Mouse (Mus musculus) testis, postnatal 10 days (tissue): ENCODE data around the gene Rps15.

Experiments used
- DNase-seq: peaks from one replicate; pipeline ENCODE4 v3.0.0; 2021; ENCODE audit warnings: low spot score

Gene Rps15

DNA sequence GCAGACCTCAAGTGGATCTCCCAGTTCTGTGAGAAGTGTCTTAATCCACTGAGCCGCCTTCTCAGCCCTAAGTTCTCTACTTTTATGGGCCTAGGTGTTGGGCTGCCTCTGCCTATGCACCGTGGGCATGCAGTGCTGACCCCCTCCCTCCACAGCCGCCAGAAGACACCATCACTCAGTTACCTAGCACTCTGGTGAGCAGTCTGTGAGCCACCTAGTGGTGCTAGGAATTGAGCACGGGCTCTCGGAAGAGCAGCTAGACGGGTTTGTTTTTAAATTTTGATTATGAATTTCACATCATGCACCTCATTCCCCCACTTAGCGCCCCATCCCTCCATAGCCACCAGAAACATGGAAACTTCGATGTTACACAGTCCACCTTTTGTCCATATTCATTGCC is 3.6 kb upstream of the Rps15 start:
- DNase-seq = no peak

DNA sequence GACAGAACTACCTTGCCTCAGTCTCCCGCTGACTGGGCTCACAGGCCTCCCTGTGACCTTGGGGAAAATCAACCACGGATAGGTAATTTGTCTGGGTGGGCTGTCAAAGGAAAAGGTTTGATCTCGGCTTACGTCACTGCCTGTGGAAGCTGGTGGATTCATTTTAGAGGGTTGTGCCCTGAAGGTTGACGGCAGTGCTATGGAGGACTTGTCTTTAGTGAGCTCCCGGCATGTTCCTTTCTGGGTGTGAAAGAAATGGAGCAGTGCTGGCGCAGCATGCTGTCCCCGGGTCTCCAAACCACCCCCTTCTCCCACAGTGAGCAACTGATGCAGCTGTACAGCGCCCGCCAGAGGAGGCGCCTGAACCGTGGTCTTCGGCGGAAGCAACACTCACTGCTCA is 1.1 kb downstream of the Rps15 start:
- no peak for DNase-seq

DNA sequence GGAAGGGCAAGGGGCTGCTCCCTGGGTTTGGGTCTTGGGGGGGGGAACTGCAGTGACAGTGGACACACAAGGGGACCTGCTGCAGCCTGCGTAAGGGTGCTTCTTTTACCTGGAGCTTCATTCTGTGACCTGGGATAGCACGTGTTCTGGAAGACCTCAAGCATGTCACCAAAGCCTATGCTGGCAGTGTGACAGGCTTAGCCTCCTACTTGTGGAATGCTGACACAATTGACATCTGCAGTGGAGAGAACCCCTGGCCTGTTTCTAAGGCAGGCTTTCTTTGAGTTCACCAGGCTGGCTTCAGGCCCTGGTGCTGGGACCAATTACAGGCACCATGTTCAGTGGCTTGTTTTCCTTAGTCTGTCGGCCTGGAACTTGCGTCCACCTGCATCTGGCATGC is 2.1 kb downstream of the Rps15 start:
- DNase-seq = no peak

DNA sequence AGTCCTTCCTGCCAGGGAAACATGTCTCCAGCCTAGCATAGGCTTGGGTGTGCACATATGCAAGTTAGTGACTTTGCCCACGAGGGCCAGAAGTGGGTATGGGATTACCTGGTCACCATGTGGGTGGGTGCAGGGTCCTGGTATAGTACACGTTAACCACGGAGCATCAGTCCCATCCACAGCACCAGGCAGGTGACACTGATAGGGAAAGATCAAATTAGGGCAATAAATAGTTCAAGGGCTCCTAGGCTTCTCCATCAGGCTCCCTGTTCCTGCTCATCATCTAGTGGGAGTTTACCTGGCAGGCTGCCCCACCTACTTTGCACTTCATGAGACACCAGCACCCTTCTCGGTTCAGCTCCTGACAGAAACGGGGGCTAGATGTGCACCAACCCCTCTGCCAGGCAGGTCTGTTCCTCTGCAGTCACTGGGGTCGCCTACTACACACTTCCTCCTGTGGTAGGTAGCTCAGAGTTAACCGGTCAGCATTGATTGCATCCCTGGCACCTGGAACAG is 2.6 kb downstream of the Rps15 start:
- peak; percentile 63 for DNase-seq

DNA sequence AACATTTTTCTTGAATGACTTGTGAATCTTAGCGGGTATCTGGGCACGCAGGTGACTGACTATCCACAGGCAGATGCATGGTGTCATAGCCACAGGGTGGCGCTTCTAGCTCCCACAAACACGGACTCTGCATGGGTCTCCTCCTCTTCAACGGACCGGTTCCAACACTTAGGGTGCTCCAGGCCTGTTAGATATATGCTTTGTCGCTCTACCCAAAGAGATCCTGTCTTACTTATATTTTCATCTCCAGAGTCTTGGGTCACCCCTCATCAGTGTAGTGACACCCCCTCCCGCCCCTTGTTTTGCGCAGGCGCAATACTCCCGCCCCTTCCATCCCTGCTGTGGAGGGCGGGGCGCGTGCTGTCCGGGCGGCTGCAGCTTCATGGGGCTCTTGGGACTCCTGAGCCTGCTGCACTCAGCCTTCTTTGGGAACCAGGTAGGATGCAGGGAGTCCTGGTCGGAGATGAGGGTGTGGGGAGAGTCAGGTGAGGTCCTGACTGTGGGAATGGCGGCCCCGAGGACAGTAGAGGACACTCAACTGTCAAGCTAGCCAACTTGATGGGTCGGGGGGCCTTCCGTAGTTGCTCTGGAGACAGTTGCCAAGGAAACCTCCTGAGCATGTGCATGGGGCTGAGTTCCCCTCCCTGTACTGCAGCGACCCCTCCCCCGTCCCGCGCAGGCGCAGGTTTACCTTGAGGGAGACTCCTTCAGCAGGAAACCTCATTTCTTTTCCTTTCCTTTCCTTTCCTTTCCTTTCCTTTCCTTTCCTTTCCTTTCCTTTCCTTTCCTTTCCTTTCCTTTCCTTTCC is 3.6 kb downstream of the Rps15 start, which contains the start of gene Apc2:
TSS of gene Apc2 (plus strand) at position 360 of the 808 bp plus-strand sequence.
- peak; percentile 78 for DNase-seq

DNA sequence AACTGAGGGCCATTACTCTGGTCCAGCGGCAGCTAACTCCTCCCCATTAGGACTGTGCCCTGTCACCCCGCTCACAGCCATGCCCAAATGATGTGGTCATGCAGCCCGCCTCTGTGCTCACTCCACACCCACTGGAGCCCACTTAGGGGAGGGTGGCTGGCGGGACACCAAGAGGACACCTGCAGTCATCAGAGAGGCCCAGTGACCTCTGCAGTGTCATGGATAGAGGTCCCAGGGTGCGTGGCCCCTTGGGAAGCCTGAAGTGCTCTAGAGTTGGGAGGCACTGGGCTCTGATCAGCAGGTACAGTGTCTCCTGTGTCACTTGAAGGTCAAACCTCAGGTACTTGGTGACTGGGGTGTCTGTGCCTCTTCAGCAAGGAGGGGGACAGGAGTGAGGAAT is 4.6 kb downstream of the Rps15 start:
- DNase-seq = no peak

DNA sequence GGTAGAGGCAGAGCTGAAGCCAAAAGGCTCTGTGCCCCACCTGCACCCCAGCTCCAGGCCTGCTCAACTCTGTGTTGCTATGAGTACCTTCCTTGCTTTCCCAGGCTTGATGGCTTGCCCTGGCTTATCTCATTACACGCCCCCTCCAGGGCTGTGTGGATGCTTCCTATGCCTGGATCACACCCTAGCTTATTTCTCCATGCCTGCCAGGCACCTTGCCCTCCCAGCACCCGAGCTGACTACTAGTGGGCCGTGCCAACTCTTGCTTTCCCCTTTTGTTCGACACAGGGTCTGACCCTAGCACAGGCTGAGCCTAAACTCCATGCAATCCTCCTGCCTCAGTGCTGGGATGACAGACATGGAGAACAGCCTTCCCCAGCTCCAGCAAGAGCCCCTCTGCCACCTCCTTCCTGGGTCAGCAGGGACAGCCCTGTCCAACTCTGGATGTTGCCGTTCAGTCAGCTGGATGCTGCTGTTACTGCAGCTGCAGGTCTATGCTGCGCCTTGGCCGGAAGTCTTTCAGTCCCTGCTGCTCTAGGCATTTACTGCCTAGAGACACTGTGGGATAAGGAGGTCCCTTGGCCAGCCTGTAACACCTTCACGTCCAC is 5.4 kb downstream of the Rps15 start:
- no peak for DNase-seq

DNA sequence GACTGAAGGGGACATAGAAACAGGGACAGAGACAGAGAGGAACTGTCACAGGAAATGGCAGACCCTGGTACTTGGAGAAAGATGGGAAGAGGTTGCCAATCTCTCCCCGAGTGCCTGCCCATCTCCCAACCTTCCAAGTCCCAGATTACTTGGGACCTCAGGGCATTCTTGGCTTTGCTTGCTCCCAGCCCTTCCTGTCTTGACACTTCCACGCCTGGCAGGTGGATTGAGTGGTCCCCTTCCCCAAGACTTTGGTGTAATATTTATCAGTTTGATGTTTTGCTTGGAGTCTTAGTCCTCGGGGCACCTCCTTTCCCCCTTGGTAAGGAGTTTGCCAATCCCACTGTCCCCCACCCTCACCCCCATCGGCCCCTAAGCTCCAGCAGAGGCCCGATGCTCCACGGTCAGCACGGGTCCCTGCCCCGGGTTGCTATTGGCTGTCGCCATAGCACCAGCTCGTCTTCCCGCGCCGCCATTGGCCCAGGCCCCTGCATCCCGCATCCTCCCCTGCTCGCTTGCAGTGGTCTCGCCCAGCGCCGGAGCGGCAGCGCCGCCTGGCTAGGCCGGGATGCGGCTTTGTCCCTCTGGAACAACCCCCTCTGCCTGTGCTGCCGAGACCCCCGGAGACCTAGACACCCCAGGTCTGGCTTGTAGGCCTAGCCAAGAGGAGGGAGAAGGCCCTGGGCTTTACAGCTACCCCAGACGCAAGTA is 6.5 kb downstream of the Rps15 start:
- peak; percentile 68 for DNase-seq

DNA sequence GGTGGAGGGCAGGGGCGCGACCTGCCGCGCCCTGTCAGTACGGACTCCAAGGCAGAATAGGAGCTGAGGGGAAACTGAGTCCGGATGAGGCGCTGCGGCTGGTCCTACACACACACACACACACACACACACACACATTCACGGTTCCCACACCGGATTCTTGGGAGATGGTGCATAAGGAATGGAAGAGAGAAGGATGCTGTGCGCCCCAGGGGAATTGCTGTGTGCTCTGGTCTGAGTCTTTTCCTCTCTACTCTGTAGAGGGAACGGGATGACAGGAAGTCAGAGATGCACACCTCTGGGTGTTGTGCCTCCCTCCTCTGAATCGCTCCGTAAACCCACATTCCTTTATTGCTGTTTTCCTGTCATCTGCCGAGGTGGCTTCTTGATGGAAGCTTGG is 7.0 kb downstream of the Rps15 start:
- DNase-seq = no peak

DNA sequence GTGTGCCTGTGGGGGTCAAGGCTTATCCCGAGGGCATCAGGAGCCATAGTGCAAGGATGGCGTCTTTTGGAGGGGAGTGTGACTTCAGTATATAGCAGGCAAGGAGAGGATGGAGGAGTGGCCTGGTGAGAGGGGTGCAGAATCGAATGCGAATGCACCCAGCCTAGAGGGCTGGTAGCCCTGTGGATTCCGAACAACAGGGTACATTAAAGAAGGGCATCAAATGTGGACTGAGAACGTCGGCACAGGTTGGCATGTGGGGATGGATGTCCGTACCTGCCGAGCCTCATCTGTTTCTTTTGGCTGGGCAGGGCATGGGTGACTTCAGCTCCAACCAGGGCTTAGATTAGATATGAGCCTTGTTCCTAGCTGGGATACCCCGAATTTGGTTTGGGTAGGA is 7.6 kb downstream of the Rps15 start:
- DNase-seq = no peak

DNA sequence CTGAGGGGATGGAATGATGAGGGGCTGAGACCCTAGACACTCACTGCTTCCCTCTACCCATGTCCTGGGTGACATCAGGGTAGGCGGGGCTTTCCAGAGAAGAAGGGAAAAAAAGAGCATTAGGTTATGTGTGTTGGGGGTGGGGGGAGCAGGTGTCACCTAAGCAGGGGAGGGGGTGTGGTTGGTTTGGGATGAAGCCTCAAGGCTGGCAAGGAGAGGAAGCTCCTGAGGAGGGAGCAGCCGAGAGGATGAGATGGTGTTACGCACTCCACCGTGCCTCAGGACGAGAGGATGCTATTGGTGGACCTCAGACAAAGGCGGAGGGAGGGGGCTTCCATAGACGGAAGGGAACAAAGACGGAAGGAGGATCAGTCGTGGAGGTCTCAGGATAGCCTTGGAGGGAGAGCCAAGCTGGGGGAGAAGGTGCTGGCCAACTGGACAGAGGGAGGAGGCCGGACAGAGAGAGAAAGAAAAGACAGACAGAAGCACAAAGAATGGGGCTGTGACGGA is 8.5 kb downstream of the Rps15 start:
- DNase-seq = no peak

DNA sequence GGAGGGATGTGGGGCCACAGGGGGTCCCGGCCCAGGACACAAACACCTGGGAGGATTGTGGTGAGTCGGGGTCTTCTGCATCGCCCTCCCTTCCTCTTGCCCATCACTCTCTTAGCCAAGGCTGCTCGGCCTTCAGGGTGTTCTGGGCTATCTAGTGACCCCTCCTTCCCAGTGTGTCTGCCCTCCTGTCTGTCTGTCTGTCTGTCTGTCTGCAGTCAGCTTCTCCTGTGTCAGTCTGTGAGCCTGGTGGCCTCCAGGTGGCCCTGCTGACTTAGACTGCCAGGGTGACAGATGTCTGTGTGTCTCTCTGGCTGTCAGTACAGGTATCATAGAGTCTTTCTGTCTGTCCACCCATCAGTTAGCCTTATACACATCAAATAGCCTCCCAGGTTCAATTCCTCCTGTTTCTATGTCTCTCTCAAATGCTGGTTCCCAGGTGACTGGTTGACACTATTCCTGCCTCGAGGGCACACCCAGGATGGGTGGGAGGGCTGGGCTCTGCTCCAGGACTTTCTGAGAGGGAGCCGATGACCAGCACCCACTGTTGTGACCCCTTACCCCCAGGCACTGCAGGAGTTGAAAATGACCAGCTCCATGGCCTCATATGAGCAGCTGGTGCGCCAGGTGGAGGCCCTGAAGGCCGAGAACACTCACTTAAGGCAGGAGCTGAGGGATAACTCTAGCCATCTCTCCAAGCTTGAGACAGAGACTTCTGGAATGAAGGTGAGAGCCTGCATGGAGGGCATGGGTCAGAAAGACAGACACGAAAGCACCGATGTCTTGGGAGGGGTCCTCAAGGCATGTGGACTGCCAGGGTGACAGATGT is 9.2 kb downstream of the Rps15 start:
- no peak for DNase-seq

DNA sequence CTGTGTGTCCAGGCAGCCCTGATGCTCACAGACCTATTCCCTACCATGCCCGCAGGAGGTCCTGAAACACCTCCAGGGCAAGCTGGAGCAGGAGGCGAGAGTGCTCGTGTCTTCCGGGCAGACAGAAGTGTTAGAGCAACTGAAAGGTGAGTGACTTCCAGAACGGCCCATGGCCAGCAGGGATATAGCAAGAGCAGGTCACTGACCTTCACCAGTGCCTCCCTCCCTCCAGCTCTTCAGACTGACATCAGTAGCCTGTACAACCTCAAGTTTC is 9.8 kb downstream of the Rps15 start:
- DNase-seq = no peak

DNA sequence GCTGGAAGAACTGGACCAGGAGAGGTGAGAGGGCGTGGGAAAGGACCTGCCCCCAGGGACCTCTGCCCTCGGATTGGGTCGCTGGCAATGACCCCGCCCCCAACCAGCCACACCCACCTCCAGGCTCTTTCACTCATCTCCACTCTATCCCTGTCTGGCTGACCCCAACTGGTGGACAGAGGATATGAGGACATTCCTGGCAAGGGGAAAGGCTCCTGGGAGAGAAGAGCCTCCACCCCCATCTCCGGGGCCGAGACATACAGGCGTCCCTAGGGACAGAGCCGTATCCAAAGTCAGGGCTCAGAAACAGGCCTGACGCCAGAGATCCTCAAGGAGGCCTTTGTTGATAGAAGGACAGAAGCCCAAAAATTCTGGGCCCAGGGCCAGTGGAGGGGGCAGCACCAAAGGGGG is 10.2 kb downstream of the Rps15 start:
- DNase-seq = peak; percentile 88

DNA sequence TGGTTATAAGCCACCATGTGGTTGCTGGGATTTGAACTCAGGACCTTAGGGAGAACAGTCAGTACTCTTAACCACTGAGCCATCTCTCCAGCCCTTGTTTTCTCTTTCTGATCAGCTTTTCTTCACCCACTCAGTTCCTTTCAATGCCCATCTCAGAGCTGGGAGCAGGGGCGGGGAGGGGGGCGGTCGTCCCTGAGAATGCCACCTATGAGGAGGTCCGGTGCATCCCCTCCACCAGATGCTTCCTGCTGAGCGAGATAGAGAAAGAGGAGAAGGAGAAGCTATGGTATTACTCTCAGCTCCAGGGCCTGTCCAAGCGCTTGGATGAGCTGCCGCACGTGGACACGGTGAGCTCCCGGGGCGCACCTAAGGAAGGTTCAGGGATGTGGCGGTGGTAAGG is 12.2 kb downstream of the Rps15 start:
- DNase-seq = no peak

DNA sequence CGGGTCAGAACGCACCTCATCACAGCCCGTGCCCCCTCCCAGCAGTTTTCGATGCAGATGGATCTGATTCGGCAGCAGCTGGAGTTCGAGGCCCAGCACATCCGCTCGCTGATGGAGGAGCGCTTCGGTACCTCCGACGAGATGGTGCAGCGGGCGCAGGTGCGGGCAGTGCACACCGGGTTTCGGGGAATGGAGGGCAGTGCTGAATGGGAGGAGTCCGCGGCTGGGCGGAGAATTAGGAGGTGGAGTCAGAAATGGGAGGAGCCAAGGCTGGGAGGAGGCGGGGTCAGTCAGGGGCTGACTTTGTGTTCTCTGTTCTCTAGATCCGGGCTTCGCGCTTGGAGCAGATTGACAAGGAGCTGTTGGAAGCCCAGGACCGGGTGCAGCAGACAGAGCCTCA is 12.6 kb downstream of the Rps15 start:
- DNase-seq = peak; percentile 75

DNA sequence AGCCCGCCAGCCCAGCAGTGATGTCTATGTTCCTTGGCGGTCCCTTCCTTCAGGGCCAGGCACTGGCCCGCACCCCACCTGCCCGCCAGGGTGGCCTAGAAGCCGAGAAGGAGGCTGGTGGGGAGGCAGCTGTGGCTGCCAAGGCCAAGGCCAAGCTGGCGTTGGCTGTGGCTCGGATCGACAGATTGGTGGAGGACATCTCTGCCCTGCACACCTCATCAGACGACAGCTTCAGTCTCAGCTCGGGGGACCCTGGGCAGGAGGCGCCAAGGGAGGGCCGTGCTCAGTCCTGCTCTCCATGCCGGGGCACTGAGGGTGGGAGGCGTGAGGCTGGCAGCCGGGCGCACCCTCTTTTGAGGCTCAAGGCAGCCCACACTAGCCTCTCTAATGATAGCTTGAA is 19.3 kb downstream of the Rps15 start:
- DNase-seq = no peak

DNA sequence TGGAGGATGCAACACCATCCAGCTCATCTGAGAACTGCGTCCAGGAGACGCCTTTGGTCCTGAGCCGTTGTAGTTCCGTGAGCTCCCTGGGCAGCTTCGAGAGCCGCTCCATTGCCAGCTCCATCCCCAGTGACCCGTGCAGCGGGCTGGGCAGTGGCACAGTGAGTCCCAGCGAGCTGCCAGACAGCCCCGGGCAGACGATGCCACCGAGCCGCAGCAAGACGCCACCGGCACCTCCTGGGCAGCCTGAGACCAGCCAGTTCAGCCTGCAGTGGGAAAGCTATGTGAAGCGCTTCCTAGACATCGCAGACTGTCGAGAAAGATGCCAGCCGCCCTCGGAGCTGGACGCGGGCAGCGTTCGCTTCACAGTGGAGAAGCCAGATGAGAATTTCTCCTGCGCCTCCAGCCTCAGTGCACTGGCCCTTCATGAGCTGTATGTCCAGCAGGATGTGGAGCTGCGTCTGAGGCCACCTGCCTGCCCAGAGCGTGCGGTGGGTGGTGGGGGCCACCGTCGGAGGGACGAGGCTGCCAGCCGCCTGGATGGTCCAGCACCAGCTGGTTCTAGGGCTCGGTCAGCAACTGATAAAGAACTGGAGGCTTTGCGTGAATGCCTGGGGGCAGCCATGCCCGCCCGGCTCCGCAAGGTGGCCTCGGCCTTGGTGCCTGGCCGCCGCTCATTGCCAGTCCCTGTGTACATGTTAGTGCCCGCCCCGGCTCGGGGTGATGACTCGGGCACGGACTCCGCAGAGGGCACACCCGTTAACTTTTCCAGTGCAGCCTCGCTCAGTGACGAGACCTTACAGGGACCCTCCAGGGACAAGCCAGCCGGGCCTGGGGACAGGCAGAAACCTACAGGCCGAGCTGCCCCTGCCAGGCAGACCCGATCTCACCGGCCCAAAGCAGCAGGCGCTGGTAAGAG is 20.6 kb downstream of the Rps15 start:
- DNase-seq = no peak

DNA sequence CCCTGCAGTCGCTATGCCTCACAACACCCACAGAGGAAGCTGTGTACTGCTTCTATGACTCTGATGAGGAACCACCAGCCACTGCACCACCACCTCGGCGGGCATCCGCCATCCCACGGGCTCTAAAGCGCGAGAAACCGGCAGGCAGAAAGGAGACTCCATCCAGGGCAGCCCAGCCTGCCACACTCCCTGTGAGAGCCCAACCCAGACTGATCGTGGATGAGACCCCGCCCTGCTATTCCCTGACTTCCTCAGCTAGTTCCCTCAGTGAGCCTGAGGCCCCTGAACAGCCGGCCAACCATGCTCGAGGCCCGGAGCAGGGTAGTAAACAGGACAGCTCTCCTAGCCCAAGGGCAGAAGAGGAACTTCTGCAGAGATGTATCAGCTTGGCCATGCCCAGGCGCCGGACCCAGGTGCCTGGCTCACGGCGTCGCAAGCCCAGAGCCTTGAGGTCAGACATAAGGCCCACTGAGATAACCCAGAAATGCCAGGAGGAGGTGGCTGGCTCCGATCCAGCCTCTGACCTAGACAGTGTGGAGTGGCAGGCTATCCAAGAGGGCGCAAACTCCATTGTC is 21.5 kb downstream of the Rps15 start:
- DNase-seq = no peak

DNA sequence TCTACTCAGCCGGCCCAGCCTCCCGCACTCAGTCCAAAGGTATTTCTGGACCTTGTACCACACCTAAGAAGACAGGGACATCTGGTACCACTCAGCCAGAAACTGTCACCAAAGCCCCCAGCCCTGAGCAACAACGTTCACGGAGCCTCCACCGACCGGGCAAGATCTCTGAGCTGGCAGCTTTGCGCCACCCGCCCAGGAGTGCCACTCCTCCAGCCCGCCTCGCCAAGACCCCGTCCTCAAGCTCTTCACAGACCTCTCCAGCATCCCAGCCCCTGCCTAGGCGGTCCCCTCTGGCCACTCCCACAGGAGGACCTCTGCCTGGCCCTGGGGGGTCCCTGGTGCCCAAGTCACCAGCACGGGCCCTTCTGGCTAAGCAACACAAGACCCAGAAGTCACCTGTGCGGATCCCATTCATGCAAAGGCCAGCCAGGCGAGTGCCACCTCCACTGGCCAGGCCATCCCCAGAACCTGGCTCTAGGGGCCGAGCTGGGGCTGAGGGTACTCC is 22.3 kb downstream of the Rps15 start:
- no peak for DNase-seq
